Mouse (Mus musculus) lung, postnatal 25 days (tissue): ENCODE measurements around the gene Fcgr2b.
A peak's percentile ranks its signal among the peaks of the same experiment; 100 is the strongest.
"Not testable (repeated sequence)": the region's sequence is repeated elsewhere in the genome, so short reads cannot be mapped to it uniquely, and the experiment has no call there.

Experiments used
- DNase-seq: peaks from one replicate; pipeline ENCODE4 v3.0.0; 2022; ENCODE audit warnings: low spot score

The Fcgr2b gene

GRCm38 (mm10) chr1:170976447-170976846 is at the start of gene Fcgr2b:
Fcgr2b (minus strand) TSS chr1:170976547.
- DNase-seq = no peak

GRCm38 (mm10) chr1:171019311-171019950 is 43.1 kb upstream of the Fcgr2b start:
- no peak for DNase-seq

GRCm38 (mm10) chr1:171018737-171019136 is 42.4 kb upstream of the Fcgr2b start, which contains the start of gene Fcgr4:
Fcgr4 (plus strand) TSS chr1:171018920.
- no peak for DNase-seq

GRCm38 (mm10) chr1:171017468-171018158 is 41.3 kb upstream of the Fcgr2b start:
- no peak for DNase-seq

GRCm38 (mm10) chr1:171016676-171017356 is 40.5 kb upstream of the Fcgr2b start:
- DNase-seq = no peak

GRCm38 (mm10) chr1:171011733-171012132 is 35.4 kb upstream of the Fcgr2b start:
- no peak for DNase-seq

GRCm38 (mm10) chr1:171006905-171007304 is 30.6 kb upstream of the Fcgr2b start:
- no peak for DNase-seq

- no peak for DNase-seq
These were observed 30.0 kb upstream of the Fcgr2b start for GRCm38 (mm10) chr1:171006335-171006734.

GRCm38 (mm10) chr1:171005586-171005985 is 29.2 kb upstream of the Fcgr2b start:
- DNase-seq = no peak

GRCm38 (mm10) chr1:171005081-171005480 is 28.7 kb upstream of the Fcgr2b start:
- no peak for DNase-seq

- DNase-seq = no peak
These were observed 23.5 kb upstream of the Fcgr2b start for GRCm38 (mm10) chr1:170999811-171000210.

GRCm38 (mm10) chr1:170997756-170998655 is 21.7 kb upstream of the Fcgr2b start:
- DNase-seq = peak; percentile 53

GRCm38 (mm10) chr1:170996753-170997152 is 20.4 kb upstream of the Fcgr2b start:
- peak; percentile 71 for DNase-seq

- no peak for DNase-seq
These were observed 19.7 kb upstream of the Fcgr2b start for GRCm38 (mm10) chr1:170996034-170996433.

- peak; percentile 42 for DNase-seq
These were observed 16.2 kb upstream of the Fcgr2b start for GRCm38 (mm10) chr1:170992550-170992949.

GRCm38 (mm10) chr1:170989656-170990055 is 13.3 kb upstream of the Fcgr2b start:
- DNase-seq = no peak

GRCm38 (mm10) chr1:170985861-170986260 is 9.5 kb upstream of the Fcgr2b start:
- DNase-seq = no peak

- no peak for DNase-seq
These were observed 8.7 kb upstream of the Fcgr2b start for GRCm38 (mm10) chr1:170985092-170985491.

GRCm38 (mm10) chr1:170983066-170983465 is 6.7 kb upstream of the Fcgr2b start:
- no peak for DNase-seq

GRCm38 (mm10) chr1:170982301-170982700 is 6.0 kb upstream of the Fcgr2b start:
- DNase-seq = no peak

- DNase-seq = not testable (repeated sequence)
These were observed 5.3 kb upstream of the Fcgr2b start for GRCm38 (mm10) chr1:170981679-170982078.

GRCm38 (mm10) chr1:170978601-170979000 is 2.3 kb upstream of the Fcgr2b start:
- DNase-seq = no peak
